ENCODE assay signal across 18 mouse cellular contexts in genomic region chr10:94082040-94082734, GRCm38 (mm10). TPM values are rescaled to one million over a fixed set of nuclear protein-coding genes. Genes with fewer than 3 reads are reported as not detected.
DNase-seq lines count a peak whose midpoint lies in the region; ATAC-seq and TF ChIP-seq lines count a peak whose summit lies in the region.
"Had no signal": no experiment of that assay in that cellular context is flagged by ENCODE, and none has a peak within 500 bp of the region (broad histone marks: within the 10 kb centered on the region; RNA-seq: fewer than 3 reads in every experiment).

No protein-coding gene starts in this region.

- no peak overlapping the region for H3K4me2 ChIP-seq in lung, postnatal 0 days (replicated peaks; ENCODE audit: low read depth, low read length)
- H3K4me2 ChIP-seq in forebrain, postnatal 0 days (ENCODE audit: low read depth), result no peak overlapping the region
- H3K4me2 ChIP-seq: heart, embryonic 11.5 days; lung, embryonic 14.5 days; neural tube, embryonic 15.5 days had no signal

- no peak overlapping the region for H3K4me3 ChIP-seq in gastrocnemius, adult 2 months
- H3K4me3 ChIP-seq in lung, postnatal 0 days (ENCODE audit: low read depth, low read length), result no peak overlapping the region
- no peak overlapping the region for H3K4me3 ChIP-seq in forebrain, postnatal 0 days (ENCODE audit: low read depth, low read length)
- H3K4me3 ChIP-seq: erythroblast, embryonic 14.5 days; neural tube, embryonic 15.5 days had no signal

- H3K27me3 ChIP-seq in lung, postnatal 0 days (replicated peaks; ENCODE audit: insufficient read depth, low read length), result no peaks in the 10 kb centered on the region
- no peaks in the 10 kb centered on the region for H3K27me3 ChIP-seq in forebrain, postnatal 0 days (ENCODE audit: insufficient read depth, low read length)
- H3K27me3 ChIP-seq: neural tube, embryonic 15.5 days; Patski had no signal

- TF ChIP-seq EP300 in lung, postnatal 0 days (IDR thresholded peaks at IDR 0.05), result no peak

- peak overlapping the region; percentile 31; the same call in 1 of the 2 replicates for H3K27ac ChIP-seq in gastrocnemius, adult 2 months
- 0 out of 2 replicates have a peak overlapping the region, but pooled peaks have one; percentile 5 for H3K27ac ChIP-seq in lung, postnatal 0 days (ENCODE audit: low read length)
- H3K27ac ChIP-seq in forebrain, postnatal 0 days (ENCODE audit: low read depth, low read length), result no peak overlapping the region
- H3K27ac ChIP-seq: hindbrain, postnatal 0 days; neural tube, embryonic 15.5 days had no signal

- DNase-seq in gastrocnemius, adult 2 months, result no peak
- no peak for DNase-seq in gastrocnemius, adult 18-20 months (ENCODE audit: low spot score)
- peak; percentile 39 for DNase-seq in lung, postnatal 0 days (ENCODE audit: low spot score)
- DNase-seq in lung, postnatal 25 days (ENCODE audit: low spot score), result no peak
- DNase-seq in large intestine, adult 2 months (ENCODE audit: low read depth, low spot score), result peak; percentile 77
- no peak for DNase-seq in neural tube, embryonic 10.5 days (ENCODE audit: extremely low spot score, low spot score)
- no peak for DNase-seq in forebrain, postnatal 0 days
- no peak for DNase-seq in cerebellum, adult 18-20 months
- DNase-seq: adrenal gland, postnatal 10 days; embryo, embryonic 11 days; left cerebral cortex, postnatal 4 days; lung, embryonic 14.5 days; midbrain, embryonic 14.5 days had no signal

- H3K36me3 ChIP-seq in lung, postnatal 0 days (ENCODE audit: insufficient read depth, low read length), result no peaks in the 10 kb centered on the region
- no peaks in the 10 kb centered on the region for H3K36me3 ChIP-seq in forebrain, postnatal 0 days (ENCODE audit: insufficient read depth)
- H3K36me3 ChIP-seq: neural tube, embryonic 15.5 days had no signal

- intact Hi-C loops in gastrocnemius, adult 2 months (cut with DNase I), result no loop called here

- no peak overlapping the region for H3K9ac ChIP-seq in lung, postnatal 0 days (replicated peaks; ENCODE audit: low read depth)
- no peak overlapping the region for H3K9ac ChIP-seq in forebrain, postnatal 0 days
- H3K9ac ChIP-seq: lung, embryonic 14.5 days; neural tube, embryonic 15.5 days had no signal

- WGBS in lung, postnatal 0 days, result 26% methylated on average over 7 of the region's 7 CpGs
- WGBS in large intestine, adult 2 months, result 19% methylated on average over 7 of the region's 7 CpGs
- 35% methylated on average over 7 of the region's 7 CpGs for WGBS in forebrain, postnatal 0 days

- peak; percentile 61 for ATAC-seq in lung, postnatal 0 days
- no peak for ATAC-seq in forebrain, postnatal 0 days
- ATAC-seq: hindbrain, postnatal 0 days; Patski had no signal

- H3K4me1 ChIP-seq in lung, postnatal 0 days (ENCODE audit: insufficient read depth, low read depth, low read length), result peaks cover 6% of the 10 kb centered on the region
- no peaks in the 10 kb centered on the region for H3K4me1 ChIP-seq in forebrain, postnatal 0 days (ENCODE audit: insufficient read depth)
- H3K4me1 ChIP-seq: neural tube, embryonic 15.5 days had no signal

- no peaks in the 10 kb centered on the region for H3K9me3 ChIP-seq in lung, postnatal 0 days (ENCODE audit: low read length)
- no peaks in the 10 kb centered on the region for H3K9me3 ChIP-seq in forebrain, postnatal 0 days (ENCODE audit: low read length)
- H3K9me3 ChIP-seq: neural tube, embryonic 15.5 days had no signal

- TF ChIP-seq CTCF in gastrocnemius, adult 2 months (IDR thresholded peaks at IDR 0.05), result no peak
- no peak for TF ChIP-seq CTCF in lung, postnatal 0 days (IDR thresholded peaks at IDR 0.05)
- TF ChIP-seq CTCF in forebrain, postnatal 0 days (IDR thresholded peaks at IDR 0.05; ENCODE audit: low read depth), result no peak

RNA-seq across cellular contexts. Expression of gene Fgd6, which starts 46.4 kb away (rescaled TPM):
- total RNA-seq in gastrocnemius, adult 2 months (2021), result 1 to 10 TPM; 2.4 to 3.2 TPM
- total RNA-seq in gastrocnemius, adult 18-20 months (2021), result 1 to 10 TPM; 2.7 to 3.0 TPM
- 3.2 and 4.1 TPM in 2 replicates for polyA plus RNA-seq in lung, postnatal 0 days (2015; fragmentation: Nextera tagmentation; extraction: Ambion mirVana)
- polyA plus RNA-seq in large intestine, adult 2 months (2012; rRNA removed), result 3.8 and 5.7 TPM in 2 replicates
- 2.2 and 3.6 TPM in 2 replicates for total RNA-seq in forebrain, postnatal 0 days (2014; rRNA removed)
- 0.63 and 1.5 TPM in 2 replicates for polyA plus RNA-seq in forebrain, postnatal 0 days (2015; fragmentation: Nextera tagmentation; extraction: Ambion mirVana)

RNA-seq across cellular contexts. Expression of gene Vezt, which starts 46.6 kb away (rescaled TPM):
- 10 to 100 TPM; 40.3 to 50.5 TPM for total RNA-seq in gastrocnemius, adult 2 months (2021)
- total RNA-seq in gastrocnemius, adult 18-20 months (2021), result 10 to 100 TPM; 54.1 to 59.7 TPM
- polyA plus RNA-seq in lung, postnatal 0 days (2015; fragmentation: Nextera tagmentation; extraction: Ambion mirVana), result 14.3 and 17.7 TPM in 2 replicates
- 7.4 and 11.0 TPM in 2 replicates for polyA plus RNA-seq in large intestine, adult 2 months (2012; rRNA removed)
- 65.9 and 66.0 TPM in 2 replicates for total RNA-seq in forebrain, postnatal 0 days (2014; rRNA removed)
- 37.5 and 40.1 TPM in 2 replicates for polyA plus RNA-seq in forebrain, postnatal 0 days (2015; fragmentation: Nextera tagmentation; extraction: Ambion mirVana)

Comparison
In these comparisons a context has a peak if more than half of its experiments do, and no peak if none do; other contexts are left out.
1. DNase-seq: peak in lung, postnatal 0 days (single experiment) and large intestine, adult 2 months (single experiment); none in gastrocnemius, adult 2 months (single experiment), gastrocnemius, adult 18-20 months (single experiment), lung, postnatal 25 days (single experiment), neural tube, embryonic 10.5 days (single experiment), forebrain, postnatal 0 days (single experiment) and cerebellum, adult 18-20 months (0 of 2).